Mouse (Mus musculus) C2C12 (cell line): ENCODE results near the gene Sapcd1.

Source experiments
- CEBPB ChIP-seq: IDR thresholded peaks from one replicate; pipeline ENCODE4 v1.6.1; 2011; ENCODE audit warnings: low read depth, mild to moderate bottlenecking, control low read depth, moderate library complexity
- CTCF ChIP-seq: IDR thresholded peaks from one replicate; pipeline ENCODE4 v1.5.1; 2011; ENCODE audit not compliant: control insufficient read depth, insufficient read depth, insufficient read length
- FOSL1 ChIP-seq: IDR thresholded peaks from one replicate; pipeline ENCODE4 v1.8.0; 2011; ENCODE audit warnings: mild to moderate bottlenecking, low read length; ENCODE audit not compliant: poor library complexity, insufficient read depth, severe bottlenecking
- MAX ChIP-seq: IDR thresholded peaks from one replicate; pipeline ENCODE4 v1.6.1; 2011; ENCODE audit warnings: mild to moderate bottlenecking, control low read depth
- MYOD1 ChIP-seq: IDR thresholded peaks from one replicate; pipeline ENCODE4 v1.6.1; 2011; ENCODE audit warnings: low read depth; ENCODE audit not compliant: control insufficient read depth, insufficient read length
- MYOG ChIP-seq: IDR thresholded peaks from one replicate; pipeline ENCODE4 v1.6.1; 2011; ENCODE audit not compliant: control insufficient read depth, insufficient read length; ENCODE audit errors: extremely low read depth
- USF1 ChIP-seq: IDR thresholded peaks from one replicate; pipeline ENCODE4 v1.6.1; 2011; ENCODE audit warnings: low read depth, mild to moderate bottlenecking, control low read depth, moderate library complexity

DNA sequence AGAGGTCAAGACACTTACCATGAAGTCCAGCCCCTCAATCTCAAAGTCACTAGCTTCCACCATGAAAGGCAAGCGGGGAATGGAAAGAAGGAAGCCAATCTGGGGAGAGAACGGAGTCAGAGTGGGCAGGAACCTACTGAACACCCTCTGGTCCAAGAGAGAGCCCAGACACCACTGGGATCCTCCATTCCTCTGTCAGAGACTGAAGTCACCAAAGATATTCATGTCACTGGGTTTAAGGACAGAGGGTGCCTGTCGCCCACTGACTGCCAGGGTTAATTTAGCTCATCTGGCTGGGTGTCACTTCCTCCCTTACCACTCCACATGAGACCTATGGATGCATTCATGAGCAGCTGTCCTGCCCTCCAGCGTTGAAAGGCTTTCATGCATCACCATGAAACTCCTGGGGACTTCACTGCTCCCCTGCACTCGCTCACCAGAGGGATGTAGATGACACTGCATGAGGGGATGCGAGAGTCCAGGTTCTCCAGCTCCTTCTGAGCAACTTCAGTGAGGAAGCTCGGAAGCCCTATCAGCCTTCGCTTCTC, 4.6 kb upstream of the Sapcd1 start:
- no peak for TF ChIP-seq CTCF
- no peak for TF ChIP-seq USF1
- TF ChIP-seq MAX, result no peak
- TF ChIP-seq MYOG, result no peak
- no peak for TF ChIP-seq CEBPB
- TF ChIP-seq FOSL1, result no peak
- no peak for TF ChIP-seq MYOD1
